Mouse (Mus musculus): ENCODE data around the gene Plppr3.

DNA sequence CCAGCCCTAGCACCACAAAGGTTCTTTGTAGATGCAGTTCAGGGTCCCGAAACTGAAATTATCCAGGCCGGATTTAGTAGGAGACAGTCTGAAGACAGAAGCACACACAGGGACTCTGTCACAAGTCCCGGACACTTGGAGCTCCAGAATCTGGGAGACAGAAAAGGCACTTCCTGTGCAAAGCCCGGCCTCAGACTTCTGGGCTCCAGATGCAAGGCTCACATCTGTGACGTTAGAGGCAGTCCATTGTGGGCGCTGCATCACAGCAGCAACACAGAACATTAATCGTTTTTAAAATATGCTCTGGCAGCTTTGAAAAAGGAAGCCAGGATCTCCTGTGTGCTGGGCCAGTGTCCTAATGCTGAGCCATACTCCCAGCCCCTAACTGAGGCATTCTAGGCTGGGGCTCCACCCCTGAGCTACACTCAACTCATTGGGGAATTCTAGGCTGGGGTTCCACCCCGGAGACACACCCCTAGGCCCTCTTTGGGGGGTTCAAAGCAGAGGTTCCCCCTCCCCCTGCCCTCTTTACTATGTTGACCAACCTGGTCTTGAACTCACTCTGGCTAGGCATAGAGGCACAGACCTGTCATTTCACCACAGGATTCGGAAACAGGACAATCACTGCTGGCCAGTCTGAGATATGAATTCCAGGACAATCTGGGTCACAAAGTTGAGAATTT lies 22.2 kb downstream of the Plppr3 start:
- TF ChIP-seq POLR2A (IDR thresholded peaks at IDR 0.05; ENCODE audit: low read depth, low read length) = peak; percentile 51
- TF ChIP-seq CTCF (IDR thresholded peaks at IDR 0.05; ENCODE audit: borderline replicate concordance, insufficient read depth, low read length) = no peak
